Mouse (Mus musculus): ENCODE measurements at regions not wholly inside any gene's neighbourhood (a gene's known extent, or its start where the extent isn't known, plus 50 kb on each side); places are given as distances from the start of the nearest gene placed in this dataset.
A peak's percentile ranks its signal among the peaks of the same experiment; 100 is the strongest.

GRCm38 (mm10) chr3:151366302-151366701, 71.4 kb upstream of the Adgrl4 start:
- peak; percentile 78 to 80 for DNase-seq

GRCm38 (mm10) chr3:151366707-151367306, 70.9 kb upstream of the Adgrl4 start:
- peak in 1 of 2 experiments; percentile 3 for DNase-seq

DNA sequence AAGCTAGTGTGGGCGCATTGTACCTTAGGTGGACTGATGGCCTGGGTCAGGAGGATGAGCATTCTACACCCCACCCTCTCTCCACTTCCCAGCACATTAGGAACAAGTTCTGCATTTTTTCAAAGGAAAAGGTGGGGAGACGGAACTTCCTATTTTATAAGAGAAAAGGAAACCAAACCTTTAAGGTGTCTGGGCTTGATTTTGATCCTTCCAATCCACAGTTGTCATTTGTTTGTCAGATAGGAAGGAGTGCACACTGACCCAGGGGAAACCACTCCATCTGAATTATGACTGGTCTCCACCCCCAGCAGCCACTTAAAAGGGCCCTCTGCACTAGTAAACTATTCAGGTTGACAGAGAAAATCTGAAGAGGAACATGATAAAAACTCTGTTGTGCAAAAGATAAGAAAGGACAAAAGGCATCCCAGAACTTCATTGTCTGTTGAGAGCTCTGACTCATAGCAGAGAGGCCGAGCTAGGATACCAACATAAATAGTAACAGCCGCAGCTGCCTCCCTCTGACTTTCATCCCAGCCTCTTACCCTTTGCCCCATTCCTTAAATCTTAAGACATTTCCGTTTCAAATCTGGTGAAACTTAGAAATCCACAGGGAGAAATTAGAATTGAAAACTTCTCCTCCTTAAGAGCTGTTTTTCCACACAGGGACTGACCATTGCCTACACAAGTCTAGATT, 54.2 kb upstream of the Adgrl4 start:
- no peak for DNase-seq

DNA sequence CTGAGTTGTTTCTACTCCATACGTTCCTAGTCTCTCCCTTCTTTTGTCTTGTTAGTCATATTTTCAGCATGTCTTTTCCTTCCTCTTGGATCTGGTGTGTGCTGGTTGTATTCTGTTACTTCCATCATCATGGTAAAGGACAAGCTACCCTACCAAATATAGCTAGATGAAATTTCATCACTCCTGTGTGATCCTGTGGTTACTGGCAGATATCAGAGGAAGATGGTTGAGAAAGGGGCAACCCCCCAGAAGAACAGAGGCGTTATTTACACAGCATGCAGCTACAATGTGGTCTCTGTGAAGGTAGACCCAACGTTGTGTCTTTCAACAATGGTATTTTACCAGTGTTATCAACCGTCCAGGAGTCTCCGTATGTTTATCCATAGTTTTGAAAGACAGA, 52.8 kb upstream of the Adgrl4 start:
- DNase-seq = no peak

DNA sequence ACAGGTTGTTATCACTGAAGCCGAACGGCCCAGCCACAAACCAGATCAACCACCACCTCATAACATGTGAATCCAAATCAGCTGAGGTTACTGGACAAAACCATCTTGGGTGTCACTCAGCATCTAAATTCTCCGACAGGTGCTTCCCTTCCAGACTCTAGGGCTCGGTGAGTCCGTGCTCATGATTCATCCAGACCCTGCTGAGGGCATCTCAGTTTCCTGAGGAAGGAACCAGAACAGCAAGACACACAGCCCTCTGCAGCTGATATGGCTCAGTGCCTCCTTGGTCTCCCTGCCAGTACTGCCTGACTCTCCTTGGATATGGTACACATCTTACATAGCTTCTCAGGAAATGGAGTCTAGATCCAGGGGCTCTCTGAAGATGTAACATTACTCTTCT, 51.6 kb upstream of the Adgrl4 start:
- no peak for DNase-seq

All from cerebellum, adult 18-20 months (tissue).